Mouse (Mus musculus) spleen, adult 12 weeks (tissue): ENCODE data around the gene Aqp1.

Experiments
- DNase-seq: peaks from one replicate; pipeline ENCODE4 v3.0.0; 2022; ENCODE audit warnings: low spot score

The Aqp1 gene

DNA sequence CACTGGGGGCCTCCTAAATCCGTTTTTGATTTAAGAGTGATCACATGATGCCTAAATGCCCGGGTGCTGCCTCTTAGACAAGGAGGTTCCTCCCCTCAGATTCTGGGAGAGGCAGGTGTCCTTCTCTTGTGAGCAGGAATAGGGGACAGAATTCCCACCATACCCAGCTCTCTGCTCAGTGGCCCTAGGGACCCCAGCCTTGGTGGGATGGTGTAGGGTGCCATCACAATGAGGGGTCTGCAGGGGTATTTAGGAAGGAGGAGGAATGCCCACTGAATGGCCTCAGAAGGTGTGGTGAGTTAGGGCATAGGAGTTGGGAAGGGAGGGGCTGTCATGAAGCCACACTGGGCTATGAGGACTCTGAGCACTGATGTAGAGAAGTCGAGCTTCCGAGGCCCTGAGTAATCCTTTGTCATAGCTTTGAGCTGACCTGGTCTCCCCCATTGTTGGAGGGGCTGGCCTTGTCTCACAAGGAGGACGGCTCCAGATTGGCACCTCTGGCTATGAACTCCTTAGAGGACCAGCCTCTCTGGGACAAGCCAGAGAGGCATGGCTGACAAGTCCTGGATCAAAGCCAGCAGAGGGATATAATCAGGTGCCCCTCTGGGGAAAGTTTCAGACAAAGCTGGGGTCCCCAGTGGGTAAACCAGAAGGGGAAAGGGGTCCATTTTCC is 4.0 kb upstream of the Aqp1 start:
- no peak for DNase-seq

DNA sequence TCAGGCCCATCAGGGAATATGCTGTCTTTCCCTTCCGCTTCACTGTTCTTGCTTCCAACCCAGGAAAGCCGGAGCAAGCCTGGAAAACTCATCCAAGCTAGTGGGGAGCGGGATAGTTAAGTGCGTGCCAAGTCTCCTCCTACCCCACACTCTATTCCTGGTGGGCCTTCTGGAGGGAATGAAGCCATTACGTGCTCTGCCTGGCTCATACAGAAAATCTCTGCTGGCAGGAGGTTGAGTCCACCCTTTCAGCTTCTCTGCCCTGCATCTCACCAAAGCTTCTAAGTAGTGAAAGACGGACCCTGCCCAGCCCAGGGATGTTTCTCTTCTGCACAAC is 3.5 kb upstream of the Aqp1 start:
- DNase-seq = no peak

DNA sequence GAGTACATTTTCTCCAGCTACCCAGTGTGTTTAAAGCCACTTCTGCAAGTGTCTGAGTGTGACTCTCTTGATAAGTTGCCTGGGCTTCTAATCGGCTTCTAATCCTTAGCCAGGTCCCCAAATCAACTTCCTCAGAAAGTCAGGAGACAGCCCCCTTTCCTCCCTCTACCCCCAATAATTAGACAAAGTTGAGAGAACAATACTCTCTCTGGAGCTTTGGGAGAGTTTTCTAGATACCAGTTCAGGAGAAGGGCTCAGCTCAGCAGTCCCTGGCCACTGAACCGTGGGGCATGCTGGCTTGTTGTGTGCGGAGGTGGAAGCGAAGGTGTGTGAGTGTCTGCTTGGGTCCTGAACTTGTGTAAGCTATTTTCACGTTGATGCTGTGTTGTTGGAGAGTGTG is 1.0 kb downstream of the Aqp1 start:
- DNase-seq = no peak

DNA sequence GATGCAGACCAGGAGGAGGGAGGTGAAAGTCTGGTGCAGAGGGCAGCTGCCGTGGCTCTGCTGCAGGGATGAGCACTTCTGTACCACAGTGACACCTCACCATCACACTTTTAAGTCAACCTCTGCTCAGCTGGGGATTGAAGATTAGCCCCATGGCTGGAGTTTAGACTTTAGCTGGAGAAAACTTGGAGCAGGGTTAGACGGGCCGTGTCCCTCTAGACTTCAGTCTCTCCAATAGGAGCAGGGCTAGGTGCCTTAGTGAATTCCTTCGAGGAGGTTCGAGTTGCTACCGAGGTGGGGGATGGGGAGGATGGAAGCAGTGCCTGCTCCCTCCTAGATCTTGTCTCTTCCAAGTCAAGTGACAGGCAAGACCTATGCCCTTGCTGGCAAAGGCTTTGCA is 1.8 kb downstream of the Aqp1 start:
- DNase-seq = no peak

DNA sequence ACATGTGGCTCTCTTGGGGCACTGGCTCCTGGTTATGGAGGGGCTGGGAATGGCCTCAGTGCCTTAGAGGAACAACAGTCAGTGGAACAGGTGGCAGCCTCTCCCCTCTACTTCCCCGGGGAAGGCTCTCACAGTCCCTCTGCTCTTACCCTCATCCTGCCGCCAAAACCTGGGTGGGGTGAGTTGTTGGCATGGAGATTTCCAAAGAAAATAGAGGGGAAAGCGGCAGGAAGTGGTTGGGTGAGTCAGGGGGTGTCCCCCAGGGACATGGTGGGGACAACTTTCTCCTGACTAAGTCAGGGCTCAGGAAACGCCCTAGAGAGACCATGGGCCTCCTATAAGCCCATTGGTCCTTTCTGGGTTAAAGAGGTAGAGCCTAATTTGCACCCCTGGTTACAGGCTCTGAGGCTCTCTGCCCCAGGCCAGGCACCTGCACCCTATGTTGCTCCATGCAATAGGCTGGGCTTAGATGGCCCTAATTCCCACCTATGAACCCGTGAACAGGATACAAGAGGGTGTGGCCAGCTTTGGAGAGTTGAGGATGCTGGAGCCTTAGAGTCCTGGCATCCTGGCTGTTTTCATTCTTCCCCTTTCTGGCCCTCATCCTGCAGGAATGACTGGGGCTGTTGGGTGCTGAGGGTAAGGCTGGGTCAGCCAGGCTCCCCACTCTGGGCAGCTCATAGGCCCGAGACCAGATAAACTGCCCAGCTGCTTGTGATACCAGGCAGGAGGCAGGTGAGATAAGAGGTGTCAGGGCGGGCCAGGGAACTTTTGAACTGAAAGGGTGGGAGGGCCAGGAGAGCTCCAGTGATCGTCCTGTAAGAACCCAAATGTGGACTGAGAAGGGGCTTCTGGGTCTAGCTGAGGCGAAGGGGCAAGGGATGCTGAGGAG is 2.9 kb downstream of the Aqp1 start:
- peak; percentile 71 for DNase-seq

DNA sequence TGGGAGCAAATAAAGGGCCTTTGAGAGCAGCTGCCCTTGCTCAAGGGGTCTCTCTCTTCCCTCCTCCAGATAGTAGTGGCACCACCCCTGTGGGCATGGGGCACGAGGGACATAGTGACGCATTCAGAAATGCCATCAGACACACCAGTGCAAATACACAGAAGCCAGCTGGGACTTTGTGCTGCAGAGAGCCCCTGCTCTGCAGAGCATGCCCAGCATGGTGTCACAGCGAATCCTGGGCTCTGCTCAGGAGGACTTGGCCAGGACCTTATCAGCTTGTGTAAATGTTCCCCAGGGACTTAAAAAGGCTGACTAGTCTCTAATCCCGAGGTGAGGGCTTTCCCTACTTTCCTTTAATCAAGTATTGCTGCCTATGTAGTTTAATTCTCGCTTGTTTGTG is 5.5 kb downstream of the Aqp1 start:
- DNase-seq = no peak

DNA sequence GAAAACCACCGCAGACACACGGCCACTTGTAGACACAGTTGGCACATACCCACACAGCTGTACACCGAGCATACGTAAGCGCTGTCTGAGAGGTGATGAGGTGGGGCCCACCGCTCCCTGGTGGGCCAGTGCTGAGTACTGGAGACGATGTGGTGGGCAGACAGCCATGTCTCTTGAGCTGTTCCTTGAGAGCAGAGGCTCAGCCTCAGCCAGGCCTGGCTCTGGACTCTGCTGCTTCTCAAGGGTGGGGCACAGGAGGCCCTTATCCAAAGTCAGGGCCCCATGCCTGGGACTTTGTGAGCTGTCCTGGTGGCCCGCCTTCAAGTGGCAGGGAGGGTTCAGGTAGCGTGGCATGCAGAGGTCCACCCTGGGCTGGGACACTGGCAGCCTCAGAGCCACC is 6.1 kb downstream of the Aqp1 start:
- DNase-seq = no peak

DNA sequence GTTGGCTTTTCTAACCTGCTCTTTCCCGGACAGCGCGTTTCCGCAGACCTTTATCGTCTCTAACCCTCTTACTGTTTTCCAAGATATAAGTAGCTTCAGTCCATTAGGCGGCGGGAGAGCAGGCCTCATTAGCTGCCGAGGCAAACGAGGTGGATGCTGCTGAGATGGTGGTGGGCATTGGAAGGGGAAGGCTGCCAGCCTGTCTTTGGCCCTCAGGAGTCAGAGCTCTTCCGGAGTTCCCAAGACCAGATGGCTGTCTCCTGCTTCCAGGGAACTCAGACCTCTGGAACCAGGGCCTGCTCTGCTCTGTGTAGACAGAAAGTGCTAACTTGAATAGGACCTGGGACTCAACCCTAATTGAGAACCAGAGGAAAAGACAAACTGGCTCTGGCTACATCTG is 7.2 kb downstream of the Aqp1 start:
- no peak for DNase-seq

DNA sequence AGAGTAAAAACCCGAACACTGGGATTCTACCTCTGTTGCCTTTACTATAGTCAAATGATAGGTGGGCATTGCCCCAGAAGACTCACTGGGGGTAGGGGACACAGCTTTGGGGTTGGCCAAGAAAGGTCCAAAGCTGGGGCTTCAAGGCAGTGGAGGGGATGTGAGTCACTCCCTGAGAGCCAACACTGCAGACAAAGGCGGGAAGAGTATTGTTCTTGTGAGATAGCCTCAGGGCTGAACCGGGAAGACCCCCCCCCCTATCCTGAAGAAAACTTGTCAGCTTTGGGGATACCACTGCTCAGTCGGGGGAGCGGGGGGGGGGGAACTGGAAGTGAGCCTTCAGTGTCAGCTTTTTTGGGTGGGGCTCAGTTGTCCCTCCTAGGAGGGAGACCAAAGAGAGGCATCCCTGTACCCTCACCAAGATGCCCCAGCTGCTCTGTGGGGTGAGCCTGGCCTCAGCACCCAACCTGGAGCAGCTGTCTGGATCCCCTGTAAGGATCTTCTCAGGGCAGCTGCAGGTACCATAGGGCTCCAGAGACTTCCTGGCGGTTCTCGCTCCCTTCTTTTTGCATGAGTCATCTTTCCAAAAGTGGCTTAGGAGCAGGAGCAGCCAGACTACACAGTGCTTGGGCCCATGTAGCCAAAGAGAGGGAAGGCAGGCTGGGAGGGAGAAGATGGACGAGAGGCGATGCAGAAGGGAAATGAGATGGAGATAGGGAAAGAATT is 8.2 kb downstream of the Aqp1 start:
- no peak for DNase-seq

DNA sequence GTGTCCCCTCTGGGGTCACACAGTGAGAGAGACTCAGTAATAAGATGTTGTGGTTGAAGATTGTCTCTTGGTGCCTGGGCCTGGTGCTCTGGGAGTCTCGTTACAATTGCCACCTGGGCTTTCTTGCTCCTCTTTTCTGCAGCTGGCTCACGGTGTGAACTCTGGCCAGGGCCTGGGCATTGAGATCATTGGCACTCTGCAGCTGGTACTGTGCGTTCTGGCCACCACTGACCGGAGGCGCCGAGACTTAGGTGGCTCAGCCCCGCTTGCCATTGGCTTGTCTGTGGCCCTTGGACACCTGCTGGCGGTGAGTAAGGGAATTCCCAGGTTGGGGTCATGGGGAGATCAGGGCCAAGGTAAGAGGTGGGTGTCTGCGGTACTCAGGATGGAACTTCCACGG is 9.0 kb downstream of the Aqp1 start:
- no peak for DNase-seq

DNA sequence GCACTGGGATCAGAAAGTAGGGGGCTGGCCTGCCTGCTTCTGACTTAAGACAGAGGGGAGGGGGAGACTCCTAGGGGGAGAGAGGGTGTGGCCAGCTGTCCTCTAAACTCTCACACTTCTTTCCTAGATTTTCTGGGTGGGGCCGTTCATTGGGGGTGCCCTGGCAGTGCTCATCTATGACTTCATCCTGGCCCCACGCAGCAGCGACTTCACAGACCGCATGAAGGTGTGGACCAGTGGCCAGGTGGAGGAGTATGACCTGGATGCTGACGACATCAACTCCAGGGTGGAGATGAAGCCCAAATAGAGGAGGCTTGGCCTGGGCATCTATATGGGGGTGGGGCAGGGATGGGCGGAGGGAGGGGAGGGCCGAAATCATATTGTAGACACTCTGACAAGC is 10.3 kb downstream of the Aqp1 start:
- no peak for DNase-seq

DNA sequence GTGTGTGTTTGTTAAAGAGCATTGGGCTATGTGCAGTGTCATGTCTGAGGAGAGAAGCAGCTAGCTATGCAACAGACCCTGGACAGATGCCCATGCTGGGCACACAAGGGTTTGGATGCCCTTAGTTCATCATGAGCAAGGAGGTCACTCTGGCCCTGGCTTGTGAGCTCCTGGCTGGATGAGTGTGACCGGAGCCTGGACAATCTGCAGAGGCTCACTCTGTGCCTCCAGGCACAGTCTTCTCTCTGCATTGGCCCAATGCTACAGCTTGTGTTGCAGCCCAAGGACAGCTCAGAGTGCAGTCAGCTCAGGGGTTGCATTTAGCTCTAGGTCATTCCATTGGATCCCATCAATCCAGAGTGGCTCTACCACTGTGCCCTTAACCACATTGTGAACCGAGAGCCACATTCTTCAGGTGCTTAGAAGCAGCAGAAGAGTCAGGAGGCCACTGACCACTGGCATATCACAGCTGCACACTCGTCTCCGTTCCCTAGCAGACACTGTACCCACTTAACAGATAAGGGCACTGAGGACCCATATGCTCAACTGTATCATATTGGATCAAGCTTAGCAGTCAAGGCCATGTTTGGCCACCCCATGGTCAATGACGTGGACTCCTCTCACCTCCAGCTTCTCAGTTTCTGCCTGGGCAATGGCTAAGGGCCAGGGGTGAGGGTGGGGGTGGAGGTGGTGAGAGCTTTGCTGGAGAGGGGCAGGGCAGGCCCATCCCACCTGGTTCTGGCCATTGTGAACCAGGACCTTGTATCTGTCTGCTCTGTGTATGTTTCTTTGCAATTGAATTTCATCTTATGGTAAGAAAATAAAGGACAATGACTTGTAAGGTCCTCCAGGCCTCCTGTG is 11.7 kb downstream of the Aqp1 start:
- DNase-seq = no peak

DNA sequence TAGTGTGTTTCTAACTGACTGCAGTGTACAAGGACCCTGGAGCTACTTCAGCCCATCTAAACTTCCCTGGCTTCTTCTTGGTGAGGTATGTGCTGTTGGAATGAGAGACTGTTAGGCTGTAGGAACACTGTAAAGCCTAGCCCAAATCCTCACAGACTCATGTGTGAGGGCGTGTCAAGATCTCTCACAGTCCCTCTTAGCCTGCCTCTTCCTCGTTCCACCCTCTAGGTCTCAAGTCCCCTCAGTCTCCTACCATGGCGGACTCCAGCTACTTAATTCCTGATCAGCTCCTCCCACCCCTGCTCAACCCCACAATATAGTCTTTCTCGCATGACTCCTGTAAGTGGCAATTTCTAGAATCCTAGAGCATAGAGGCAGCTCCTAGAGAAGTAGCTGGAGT is 13.0 kb downstream of the Aqp1 start:
- no peak for DNase-seq

DNA sequence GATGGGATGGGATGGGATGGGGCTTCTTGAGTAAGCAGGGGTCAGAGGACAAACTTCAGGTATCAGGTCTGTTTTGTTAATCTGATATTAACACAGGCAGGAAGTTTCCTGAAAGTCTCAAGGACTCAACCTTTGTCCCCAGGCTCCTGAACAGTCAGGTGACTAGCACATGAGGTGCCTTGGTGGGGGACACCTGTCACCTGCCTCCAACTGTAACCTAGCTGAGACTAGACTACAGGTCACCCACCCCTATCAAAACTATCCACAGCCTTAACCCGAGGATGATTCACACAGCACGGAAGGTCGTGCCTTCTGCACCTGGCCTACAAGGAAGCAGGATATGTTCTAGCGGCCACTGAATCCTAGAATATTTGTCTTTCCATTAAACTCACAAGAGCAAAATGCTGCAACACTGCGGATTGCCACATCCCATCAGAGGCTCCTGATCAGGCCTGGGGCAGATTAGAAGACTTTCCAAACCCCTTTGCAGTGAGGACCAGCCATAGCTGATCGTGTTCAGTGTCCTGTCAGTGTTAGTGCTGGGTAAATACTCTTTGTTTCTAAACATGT is 14.2 kb downstream of the Aqp1 start:
- DNase-seq = no peak

DNA sequence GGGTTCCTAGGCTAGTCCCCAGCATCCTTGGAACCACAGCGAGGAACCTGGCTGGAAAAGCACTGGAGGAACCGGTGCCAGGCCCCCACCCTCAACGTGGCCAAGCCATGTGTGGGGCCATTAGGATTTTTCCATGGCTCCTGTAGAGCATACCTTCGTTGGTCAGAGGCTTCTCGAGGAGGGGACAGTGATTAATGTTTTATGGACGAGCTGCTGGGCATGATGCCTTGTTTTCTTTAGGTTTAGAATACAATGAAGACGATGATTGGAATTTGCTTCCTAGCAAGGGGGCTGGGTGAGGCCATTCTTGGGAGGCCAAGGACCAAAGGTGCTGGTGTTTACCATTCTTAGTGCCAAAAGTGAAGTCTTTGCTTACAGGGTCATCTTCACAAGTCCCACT is 15.5 kb downstream of the Aqp1 start:
- DNase-seq = no peak

DNA sequence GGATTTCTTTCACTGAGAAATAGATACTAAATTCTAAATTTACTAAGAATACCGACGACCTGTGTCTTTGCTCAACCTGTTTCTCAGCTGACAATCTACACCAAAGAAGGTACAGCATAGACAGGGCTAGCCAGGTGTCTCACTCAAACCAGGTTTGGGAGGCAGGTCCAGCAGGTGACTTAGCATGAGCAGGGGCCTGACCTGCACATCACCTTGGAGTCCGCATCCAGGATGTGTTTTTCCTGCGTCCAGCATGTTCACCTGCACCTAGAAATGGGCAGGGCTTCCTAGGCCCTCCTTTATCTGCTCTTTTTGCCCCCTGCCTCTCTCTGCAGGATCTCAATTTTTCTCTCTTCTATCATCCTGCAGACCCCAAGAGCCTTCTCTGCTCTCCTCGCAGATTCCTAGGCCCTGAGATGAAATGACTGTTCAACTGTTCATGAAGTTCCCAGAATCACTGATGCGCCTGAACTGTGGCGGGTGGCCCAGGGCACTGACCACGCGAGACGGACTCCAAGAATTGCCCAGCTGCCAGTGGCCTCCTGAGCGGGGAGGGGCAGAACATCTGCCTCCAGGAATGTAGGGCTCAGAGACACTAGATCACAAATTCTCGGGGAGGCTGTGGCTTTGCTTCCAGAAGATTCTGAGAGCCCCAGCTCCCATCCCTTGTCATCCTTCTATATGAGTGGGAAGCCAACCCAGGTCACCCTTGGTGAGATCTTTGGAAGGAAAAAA is 17.6 kb downstream of the Aqp1 start:
- DNase-seq = no peak

DNA sequence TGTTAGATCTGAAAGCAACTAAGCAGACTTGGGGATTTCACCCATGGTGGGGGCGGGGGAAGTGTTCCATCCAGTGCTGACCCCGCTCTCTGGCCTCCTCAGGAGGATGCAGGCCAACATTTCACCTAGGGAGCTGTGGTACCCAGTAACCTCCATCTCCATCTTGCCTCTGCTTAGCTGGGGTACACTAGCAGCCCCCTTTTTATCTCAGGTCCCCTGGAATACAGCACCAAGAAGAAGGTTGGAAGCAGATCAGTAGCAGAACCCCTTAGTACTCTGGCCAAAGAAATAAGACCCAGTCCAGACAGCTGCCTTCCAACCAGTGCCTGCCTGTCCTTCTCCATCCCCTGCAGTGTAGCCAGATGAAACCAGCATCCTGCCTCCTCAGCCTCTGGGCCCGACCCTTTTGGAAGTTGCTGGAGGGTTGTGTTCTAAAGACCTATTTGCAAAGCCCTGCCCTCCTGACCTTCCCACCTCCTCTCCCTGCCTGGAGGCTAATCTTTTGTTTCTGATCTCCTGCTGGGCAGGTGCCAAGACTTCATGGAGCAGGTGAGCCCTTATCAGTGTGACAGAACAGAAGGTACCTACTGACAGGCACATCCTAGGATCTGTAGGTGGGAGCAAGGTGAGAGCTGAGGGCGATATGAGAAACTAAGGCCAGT is 18.4 kb downstream of the Aqp1 start:
- no peak for DNase-seq

DNA sequence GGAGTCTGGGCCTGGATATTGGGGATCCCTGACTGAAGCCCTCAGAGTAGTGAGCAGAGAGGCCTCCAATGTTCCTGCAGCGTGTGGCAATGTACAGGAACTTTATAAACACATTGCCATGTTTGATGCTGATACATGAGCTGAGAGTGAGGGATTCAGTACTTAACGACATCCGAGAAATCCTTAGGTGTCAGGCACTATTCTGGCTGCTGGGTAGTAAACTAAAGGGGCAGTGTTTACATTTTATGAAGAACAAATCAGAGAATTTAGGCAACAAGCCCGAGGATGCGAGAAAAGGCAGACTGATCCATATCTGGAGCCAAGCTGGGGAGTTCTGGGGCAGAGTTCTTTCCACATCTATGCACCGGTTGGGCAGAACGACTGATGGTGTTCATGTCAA is 19.3 kb downstream of the Aqp1 start:
- DNase-seq = no peak

DNA sequence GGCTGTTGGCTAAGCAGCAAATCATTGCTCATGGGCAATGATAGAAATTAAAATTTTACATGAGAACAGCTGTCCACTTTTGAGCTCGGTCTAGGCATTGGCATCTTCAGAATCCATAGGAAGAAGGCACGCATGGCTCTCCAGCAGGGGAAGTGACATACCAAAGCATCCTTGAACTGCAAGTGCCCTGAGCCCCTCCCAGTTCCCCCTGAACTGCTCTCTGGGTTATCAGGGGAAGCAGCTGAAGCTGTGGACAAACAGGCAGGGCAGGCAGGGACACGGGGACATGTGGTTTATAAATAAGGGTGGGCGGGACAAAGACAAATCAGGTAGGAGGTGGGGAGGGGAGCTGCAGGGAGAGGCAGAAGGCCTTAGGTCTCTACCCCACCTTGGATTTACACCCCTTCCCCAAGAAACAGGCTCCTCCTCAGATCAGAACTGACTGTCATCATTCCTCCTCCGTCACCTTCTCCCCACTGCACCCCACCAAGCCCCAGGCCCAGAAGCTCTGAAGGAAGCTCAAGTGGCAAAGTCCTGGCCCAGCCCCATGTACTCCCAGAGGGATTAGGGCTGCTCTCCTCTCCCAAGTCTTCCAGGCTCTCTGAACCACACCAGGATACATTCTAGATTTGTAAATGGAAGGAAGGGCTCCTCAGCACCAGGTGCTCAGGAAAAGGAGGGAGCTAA is 19.9 kb downstream of the Aqp1 start:
- no peak for DNase-seq
